Mouse (Mus musculus): Measurements from ENCODE around the gene Gm20696. TPM values are rescaled to one million over a fixed set of nuclear protein-coding genes. Genes with fewer than 3 reads are reported as not detected.

Gm20696 gene
- polyA plus RNA-seq, 1 experiment from 2014 or later = 1.9 TPM

DNA sequence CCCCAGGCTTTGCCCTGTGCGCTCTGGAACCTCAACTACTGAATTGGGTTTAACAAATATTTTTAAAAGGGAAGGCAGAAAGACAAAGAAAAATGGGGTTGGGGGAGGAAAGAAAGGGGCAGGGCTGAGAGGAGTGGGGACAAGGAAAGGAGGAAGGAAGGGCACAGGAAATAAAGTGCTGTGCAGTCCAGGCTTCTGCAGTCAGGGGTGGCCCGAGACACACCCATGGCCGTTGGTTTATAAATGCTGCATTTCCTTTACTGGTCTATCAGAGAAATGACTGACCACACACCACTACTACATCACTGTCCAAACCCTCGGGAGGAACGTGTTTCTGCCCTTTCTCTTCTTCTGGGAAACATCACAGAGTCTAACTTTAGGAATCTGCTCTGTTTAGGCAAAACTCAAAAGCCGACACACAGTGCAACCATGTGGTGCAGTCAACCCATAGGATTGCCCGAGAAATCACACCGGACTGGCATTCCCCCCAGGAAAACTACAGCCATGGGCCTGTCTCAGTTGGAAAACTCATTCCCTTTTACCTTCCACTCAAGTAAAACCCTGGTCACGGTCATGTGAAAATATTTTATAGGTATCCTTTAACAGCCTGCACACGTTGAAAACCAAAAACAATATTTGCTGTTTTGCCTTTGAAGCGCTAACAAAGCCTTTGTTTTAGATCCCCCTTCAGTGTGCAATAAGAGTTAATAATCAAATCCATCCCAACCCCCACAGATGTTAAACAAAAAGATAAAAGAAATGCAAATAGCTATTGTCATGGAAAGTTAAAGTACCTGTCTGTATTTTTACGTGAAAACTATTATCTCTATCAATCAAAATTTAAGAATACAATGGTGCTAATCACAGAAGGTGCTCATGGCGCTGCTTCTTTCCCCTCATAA is 402.2 kb downstream of the Gm20696 start:
- peaks cover 55% of the 10 kb centered on the region for H3K4me1 ChIP-seq (ENCODE audit: control insufficient read depth, insufficient read depth, low read length)
- ATAC-seq (ENCODE audit: insufficient read depth, low FRiP score) = 0 out of 2 replicates have a peak, but pooled peaks have one; percentile 48
- H3K4me3 ChIP-seq (replicated peaks; ENCODE audit: low read length) = no peak overlapping the region; the same call in 1 of the 2 replicates

DNA sequence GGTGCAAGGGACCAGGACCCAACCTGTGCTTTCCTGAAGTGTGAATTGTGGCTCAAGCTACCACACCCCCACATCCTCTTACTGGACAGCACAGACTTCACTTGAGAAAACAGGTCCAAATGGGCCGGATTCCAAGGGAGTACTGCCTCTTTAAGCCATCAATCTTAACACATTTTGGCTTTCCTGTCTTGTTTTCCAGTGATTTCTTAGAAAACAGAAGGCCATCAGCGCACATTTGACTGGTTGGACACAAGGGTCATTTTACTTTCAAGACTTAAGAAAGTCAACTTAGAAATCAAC is 402.8 kb downstream of the Gm20696 start:
- peaks cover 55% of the 10 kb centered on the region for H3K4me1 ChIP-seq (ENCODE audit: control insufficient read depth, insufficient read depth, low read length)
- H3K4me3 ChIP-seq (replicated peaks; ENCODE audit: low read length) = no peak overlapping the region
- H3K9ac ChIP-seq (ENCODE audit: low read length) = peak overlapping the region; percentile 54; the same call in 1 of the 2 replicates
- H3K27me3 ChIP-seq (ENCODE audit: control insufficient read depth, insufficient read depth, low read length) = no peaks in the 10 kb centered on the region
- peak overlapping the region; percentile 26 for H3K4me2 ChIP-seq (ENCODE audit: low read depth, low read length)
- no peaks in the 10 kb centered on the region for H3K36me3 ChIP-seq (ENCODE audit: control insufficient read depth, insufficient read depth, low read length)
- H3K27ac ChIP-seq (ENCODE audit: low read length) = peak overlapping the region; percentile 60
- 46% methylated on average over 2 of the region's 2 CpGs for WGBS
- ATAC-seq (ENCODE audit: insufficient read depth, low FRiP score) = no peak
- H3K9me3 ChIP-seq (replicated peaks; ENCODE audit: control insufficient read depth, low read length) = no peaks in the 10 kb centered on the region

More for the DNA sequence above, 402.2 kb downstream of the Gm20696 start:
- WGBS = 29% methylated on average over 13 of the region's 13 CpGs
- H3K27me3 ChIP-seq (ENCODE audit: control insufficient read depth, insufficient read depth, low read length) = no peaks in the 10 kb centered on the region
- H3K36me3 ChIP-seq (ENCODE audit: control insufficient read depth, insufficient read depth, low read length) = no peaks in the 10 kb centered on the region
- H3K4me2 ChIP-seq (ENCODE audit: low read depth, low read length) = peak overlapping the region; percentile 26
- peak overlapping the region; percentile 54 for H3K9ac ChIP-seq (ENCODE audit: low read length)
- H3K27ac ChIP-seq (ENCODE audit: low read length) = peak overlapping the region; percentile 60
- H3K9me3 ChIP-seq (replicated peaks; ENCODE audit: control insufficient read depth, low read length) = no peaks in the 10 kb centered on the region

DNA sequence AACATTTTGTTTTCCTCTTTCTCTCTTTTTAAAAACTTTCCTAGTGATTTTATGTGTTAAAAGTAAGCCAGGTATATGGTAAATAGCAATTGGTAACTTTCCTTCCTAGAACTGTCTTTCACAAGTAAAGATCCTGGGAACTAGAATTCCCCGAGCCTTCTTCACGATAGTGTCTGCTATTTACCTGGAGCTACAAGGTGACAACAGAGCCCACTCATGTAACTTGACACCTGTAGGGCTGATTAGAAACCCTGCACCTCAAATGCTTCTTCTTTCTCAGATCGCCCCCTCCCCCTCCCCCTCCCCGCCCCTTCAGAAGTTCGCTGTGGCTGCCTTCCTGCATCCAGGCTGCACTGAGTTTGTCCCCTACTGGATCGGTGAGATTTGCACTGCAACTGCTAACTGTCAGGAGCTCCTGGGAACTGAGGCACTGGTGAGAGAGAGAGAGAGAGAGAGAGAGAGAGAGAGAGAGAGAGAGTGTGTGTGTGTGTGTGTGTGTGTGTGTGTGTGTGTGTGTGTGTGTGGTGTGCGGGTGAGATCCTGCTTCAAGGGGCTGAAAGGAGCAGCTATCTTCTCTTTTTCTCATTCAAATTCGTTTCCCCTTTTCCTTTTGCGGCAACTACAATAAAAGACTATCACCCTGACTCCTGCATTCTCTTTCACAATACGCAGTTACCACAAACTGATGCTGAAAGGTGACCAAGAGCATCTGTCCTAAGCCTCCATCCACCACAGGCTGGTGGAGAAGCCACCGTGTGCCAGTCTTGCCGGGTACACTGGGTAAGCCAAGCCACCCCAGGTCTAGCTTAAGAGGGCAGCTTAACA is 403.3 kb downstream of the Gm20696 start:
- peak overlapping the region; percentile 60; the same call in 1 of the 2 replicates for H3K27ac ChIP-seq (ENCODE audit: low read length)
- ATAC-seq (ENCODE audit: insufficient read depth, low FRiP score) = no peak
- H3K9ac ChIP-seq (ENCODE audit: low read length) = peak overlapping the region; percentile 54; the same call in 1 of the 2 replicates
- no peak overlapping the region for H3K4me3 ChIP-seq (replicated peaks; ENCODE audit: low read length)
- WGBS = 24% methylated on average over 12 of the region's 12 CpGs
- no peaks in the 10 kb centered on the region for H3K36me3 ChIP-seq (ENCODE audit: control insufficient read depth, insufficient read depth, low read length)
- peak overlapping the region; percentile 26 for H3K4me2 ChIP-seq (ENCODE audit: low read depth, low read length)
- H3K27me3 ChIP-seq (ENCODE audit: control insufficient read depth, insufficient read depth, low read length) = no peaks in the 10 kb centered on the region
- H3K9me3 ChIP-seq (replicated peaks; ENCODE audit: control insufficient read depth, low read length) = no peaks in the 10 kb centered on the region
- peaks cover 51% of the 10 kb centered on the region for H3K4me1 ChIP-seq (ENCODE audit: control insufficient read depth, insufficient read depth, low read length)

DNA sequence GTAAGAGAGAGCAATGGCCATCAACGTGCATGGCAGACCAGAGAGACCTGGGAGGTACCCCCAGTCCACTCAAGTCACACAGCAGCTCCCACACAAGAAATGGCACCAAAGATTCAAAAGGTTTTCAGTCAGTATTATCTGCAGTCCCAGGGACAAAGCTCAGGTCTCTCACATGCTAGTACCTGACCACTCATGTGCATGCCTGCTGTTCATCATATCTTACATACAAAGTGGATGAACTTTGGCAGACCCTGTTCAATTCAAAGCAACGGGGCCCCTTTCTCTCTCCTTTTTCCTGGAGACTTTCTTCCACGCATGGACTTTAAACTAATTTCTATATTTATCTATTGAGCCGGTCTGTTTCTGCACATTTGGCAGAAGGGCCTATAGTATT is 404.9 kb downstream of the Gm20696 start:
- no peak overlapping the region for H3K4me3 ChIP-seq (replicated peaks; ENCODE audit: low read length)
- no peak overlapping the region for H3K4me2 ChIP-seq (ENCODE audit: low read depth, low read length)
- H3K36me3 ChIP-seq (ENCODE audit: control insufficient read depth, insufficient read depth, low read length) = no peaks in the 10 kb centered on the region
- H3K27me3 ChIP-seq (ENCODE audit: control insufficient read depth, insufficient read depth, low read length) = no peaks in the 10 kb centered on the region
- peaks cover 49% of the 10 kb centered on the region for H3K4me1 ChIP-seq (ENCODE audit: control insufficient read depth, insufficient read depth, low read length)
- H3K9ac ChIP-seq (ENCODE audit: low read length) = no peak overlapping the region
- peak overlapping the region; percentile 62; the same call in 1 of the 2 replicates for H3K27ac ChIP-seq (ENCODE audit: low read length)
- no peak for ATAC-seq (ENCODE audit: insufficient read depth, low FRiP score)
- 21% methylated on average over 4 of the region's 4 CpGs for WGBS
- H3K9me3 ChIP-seq (replicated peaks; ENCODE audit: control insufficient read depth, low read length) = no peaks in the 10 kb centered on the region

DNA sequence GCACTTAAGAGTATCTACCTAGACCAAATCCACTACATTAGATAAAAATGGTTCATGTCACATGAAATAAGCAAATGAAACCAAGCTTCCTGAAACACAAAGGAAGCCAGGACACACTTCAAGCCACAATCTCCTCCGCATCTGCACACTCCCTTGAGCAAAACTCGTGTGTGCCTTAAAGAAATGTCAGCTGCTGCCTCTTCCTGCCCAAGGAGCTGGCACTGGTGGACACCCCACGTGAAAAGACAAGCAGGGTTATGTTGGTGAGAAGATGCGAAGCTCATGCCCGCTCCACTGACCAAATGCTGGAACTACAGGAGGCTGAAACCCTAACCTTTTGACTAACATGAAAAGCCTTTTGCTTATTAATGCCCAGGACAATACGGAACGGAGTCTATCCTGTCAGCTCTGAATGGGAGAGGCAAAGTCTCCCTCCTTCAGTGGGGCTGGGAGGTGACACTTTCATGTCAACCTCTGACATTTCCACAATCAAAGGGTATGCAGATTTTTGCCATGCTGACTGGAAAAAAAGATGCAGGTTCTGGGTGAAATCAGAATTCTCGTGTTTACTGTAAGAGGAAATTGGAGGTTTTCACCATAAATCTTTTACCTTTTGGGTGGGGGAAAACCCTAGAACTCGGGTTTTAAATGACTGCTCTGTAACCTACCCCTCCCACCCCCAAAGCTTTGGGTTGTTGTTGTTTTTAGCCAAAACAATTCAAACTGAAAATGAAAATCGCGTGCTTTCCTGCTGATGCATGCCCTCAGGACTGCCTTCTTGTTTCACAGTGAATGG is 405.5 kb downstream of the Gm20696 start:
- Histone ChIP-seq H3K36me3 (ENCODE audit: control insufficient read depth, insufficient read depth, low read length) (no peaks in the 10 kb centered on the region), H3K4me3 (replicated peaks; ENCODE audit: low read length) (no peak overlapping the region), H3K27ac (ENCODE audit: low read length) (peak overlapping the region; percentile 62; the same call in 1 of the 2 replicates), H3K9me3 (replicated peaks; ENCODE audit: control insufficient read depth, low read length) (no peaks in the 10 kb centered on the region), H3K9ac (ENCODE audit: low read length) (no peak overlapping the region), H3K4me1 (ENCODE audit: control insufficient read depth, insufficient read depth, low read length) (peaks cover 43% of the 10 kb centered on the region), H3K4me2 (ENCODE audit: low read depth, low read length) (no peak overlapping the region), H3K27me3 (ENCODE audit: control insufficient read depth, insufficient read depth, low read length) (no peaks in the 10 kb centered on the region)
- ATAC-seq (ENCODE audit: insufficient read depth, low FRiP score) = no peak
- WGBS = 60% methylated on average over 11 of the region's 11 CpGs

DNA sequence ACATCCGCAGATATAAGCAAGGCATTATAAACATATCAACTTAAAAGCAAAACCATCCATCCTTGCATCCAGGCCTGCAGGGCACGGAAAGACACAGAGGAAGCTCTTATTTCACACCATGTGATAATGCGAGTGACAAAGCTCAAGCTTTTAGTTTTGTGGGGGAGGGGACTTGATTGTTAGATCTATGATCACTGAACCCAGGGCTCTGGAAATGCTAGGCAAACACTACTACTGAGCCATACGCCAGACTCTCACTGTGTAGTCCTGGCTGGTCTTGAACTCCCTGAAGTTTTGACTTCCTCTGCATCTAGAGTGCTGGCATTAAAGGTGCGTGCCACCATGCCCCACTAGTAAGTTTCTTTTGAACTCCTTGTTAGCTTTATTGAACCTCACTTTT is 408.3 kb downstream of the Gm20696 start:
- H3K27ac ChIP-seq (ENCODE audit: low read length) = no peak overlapping the region
- no peaks in the 10 kb centered on the region for H3K27me3 ChIP-seq (ENCODE audit: control insufficient read depth, insufficient read depth, low read length)
- no peak overlapping the region for H3K4me3 ChIP-seq (replicated peaks; ENCODE audit: low read length)
- 59% methylated on average over 5 of the region's 5 CpGs for WGBS
- H3K4me1 ChIP-seq (ENCODE audit: control insufficient read depth, insufficient read depth, low read length) = peaks cover 17% of the 10 kb centered on the region; the same call in 1 of the 2 replicates
- no peak overlapping the region for H3K4me2 ChIP-seq (ENCODE audit: low read depth, low read length)
- no peak overlapping the region for H3K9ac ChIP-seq (ENCODE audit: low read length)
- no peaks in the 10 kb centered on the region for H3K36me3 ChIP-seq (ENCODE audit: control insufficient read depth, insufficient read depth, low read length)
- H3K9me3 ChIP-seq (replicated peaks; ENCODE audit: control insufficient read depth, low read length) = no peaks in the 10 kb centered on the region
- no peak for ATAC-seq (ENCODE audit: insufficient read depth, low FRiP score)

DNA sequence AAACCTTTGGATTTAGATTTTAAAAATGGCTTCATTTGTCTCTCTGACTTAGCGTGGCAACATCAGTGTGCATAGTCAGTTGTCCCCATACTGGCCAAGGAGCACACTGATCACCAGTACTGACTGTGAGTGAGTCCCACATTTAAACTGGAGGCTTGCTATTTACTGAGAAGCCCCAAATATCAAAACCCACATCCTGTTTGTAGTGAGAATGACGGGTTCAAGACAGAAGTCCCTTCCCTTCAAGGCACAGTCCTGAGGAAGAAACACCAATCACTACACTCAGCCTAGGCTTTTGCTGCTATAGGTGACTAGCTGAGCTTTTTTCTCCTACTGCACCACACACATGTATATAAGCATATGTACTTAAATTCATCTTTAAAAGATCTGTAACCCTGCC is 408.9 kb downstream of the Gm20696 start:
- H3K9ac ChIP-seq (ENCODE audit: low read length) = no peak overlapping the region
- no peak overlapping the region for H3K27ac ChIP-seq (ENCODE audit: low read length)
- no peak overlapping the region for H3K4me2 ChIP-seq (ENCODE audit: low read depth, low read length)
- WGBS = 73% methylated on average over 2 of the region's 2 CpGs
- no peaks in the 10 kb centered on the region for H3K9me3 ChIP-seq (replicated peaks; ENCODE audit: control insufficient read depth, low read length)
- no peaks in the 10 kb centered on the region for H3K27me3 ChIP-seq (ENCODE audit: control insufficient read depth, insufficient read depth, low read length)
- no peaks in the 10 kb centered on the region for H3K36me3 ChIP-seq (ENCODE audit: control insufficient read depth, insufficient read depth, low read length)
- H3K4me1 ChIP-seq (ENCODE audit: control insufficient read depth, insufficient read depth, low read length) = peaks cover 11% of the 10 kb centered on the region; the same call in 1 of the 2 replicates
- H3K4me3 ChIP-seq (replicated peaks; ENCODE audit: low read length) = no peak overlapping the region
- ATAC-seq (ENCODE audit: insufficient read depth, low FRiP score) = no peak

DNA sequence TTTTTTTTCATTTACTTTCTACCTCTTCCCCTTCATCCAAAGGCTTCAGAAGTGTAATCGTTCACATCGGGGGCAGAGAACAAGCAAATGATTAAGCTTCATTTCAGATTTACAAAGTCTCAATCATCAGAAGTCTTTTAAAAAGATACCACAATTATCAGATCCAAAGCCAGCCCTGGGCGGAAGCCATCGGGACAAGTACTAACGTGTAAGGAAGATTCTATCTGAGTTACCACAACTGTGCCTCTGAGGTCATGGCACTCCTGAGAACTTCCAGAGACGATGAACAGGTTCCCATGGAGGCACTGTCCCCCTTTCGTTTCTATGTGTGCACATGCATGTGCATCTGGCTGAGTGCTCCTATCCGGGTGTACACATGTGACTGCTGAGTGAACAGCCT is 413.3 kb downstream of the Gm20696 start:
- H3K9ac ChIP-seq (ENCODE audit: low read length) = no peak overlapping the region
- H3K4me3 ChIP-seq (replicated peaks; ENCODE audit: low read length) = no peak overlapping the region
- 63% methylated on average over 8 of the region's 8 CpGs for WGBS
- no peaks in the 10 kb centered on the region for H3K36me3 ChIP-seq (ENCODE audit: control insufficient read depth, insufficient read depth, low read length)
- H3K4me1 ChIP-seq (ENCODE audit: control insufficient read depth, insufficient read depth, low read length) = no peaks in the 10 kb centered on the region
- H3K4me2 ChIP-seq (ENCODE audit: low read depth, low read length) = no peak overlapping the region
- no peaks in the 10 kb centered on the region for H3K27me3 ChIP-seq (ENCODE audit: control insufficient read depth, insufficient read depth, low read length)
- no peaks in the 10 kb centered on the region for H3K9me3 ChIP-seq (replicated peaks; ENCODE audit: control insufficient read depth, low read length)
- ATAC-seq (ENCODE audit: insufficient read depth, low FRiP score) = no peak
- H3K27ac ChIP-seq (ENCODE audit: low read length) = no peak overlapping the region

All from stomach, embryonic 16.5 days (tissue).